Mouse (Mus musculus): ENCODE measurements around the gene Gjc1. TPM values are rescaled to one million over a fixed set of nuclear protein-coding genes. Genes with fewer than 3 reads are reported as not detected.

Gene Gjc1
- polyA plus RNA-seq, 1 experiment from 2014 or later = 103 TPM

GRCm38 (mm10) chr11:102834219-102834618, 14.7 kb upstream of the Gjc1 start:
- WGBS = 89% methylated on average over 10 of the region's 10 CpGs
- H3K36me3 ChIP-seq (replicated peaks) = peaks cover 31% of the 10 kb centered on the region
- peaks cover 3% of the 10 kb centered on the region; the same call in 1 of the 2 replicates for H3K27me3 ChIP-seq
- ATAC-seq (ENCODE audit: low FRiP score) = no peak
- H3K4me3 ChIP-seq (replicated peaks) = no peak overlapping the region
- H3K4me2 ChIP-seq = no peak overlapping the region
- H3K27ac ChIP-seq = no peak overlapping the region
- no peaks in the 10 kb centered on the region for H3K9me3 ChIP-seq
- H3K9ac ChIP-seq = no peak overlapping the region
- H3K4me1 ChIP-seq = no peaks in the 10 kb centered on the region

DNA sequence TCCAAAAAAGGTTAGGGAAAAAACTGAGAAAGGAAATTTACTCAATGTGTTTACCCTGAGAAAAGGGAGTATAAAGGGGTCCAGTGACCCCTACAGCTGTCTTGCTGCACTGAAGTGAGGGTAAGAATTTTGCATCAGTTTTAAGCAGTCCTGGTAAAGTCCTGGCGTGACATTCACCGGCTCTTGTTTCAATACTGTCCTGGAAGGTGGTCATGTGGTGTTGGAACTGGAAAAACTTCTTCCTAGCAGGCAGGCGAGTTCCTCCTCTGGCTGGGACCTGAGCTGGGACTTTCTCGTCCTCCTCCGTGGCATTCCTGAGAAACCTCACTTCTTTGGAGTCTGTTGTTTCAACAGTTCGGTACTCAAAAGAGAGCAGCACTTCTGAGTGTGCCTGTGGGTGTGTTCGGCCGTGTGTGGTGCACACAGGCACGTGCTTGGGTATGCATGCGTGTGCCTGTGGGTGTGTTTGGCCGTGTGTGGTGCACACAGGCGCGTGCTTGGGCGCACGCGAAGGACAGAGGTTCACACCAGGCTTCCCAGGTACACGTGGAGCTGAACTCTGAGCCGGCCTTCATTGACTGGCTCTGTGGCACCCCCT, 13.3 kb upstream of the Gjc1 start:
- ATAC-seq (ENCODE audit: low FRiP score) = no peak
- Histone ChIP-seq H3K9me3 (no peaks in the 10 kb centered on the region), H3K4me1 (no peaks in the 10 kb centered on the region), H3K4me3 (replicated peaks) (no peak overlapping the region), H3K4me2 (no peak overlapping the region), H3K27ac (no peak overlapping the region), H3K36me3 (replicated peaks) (peaks cover 17% of the 10 kb centered on the region), H3K27me3 (peaks cover 3% of the 10 kb centered on the region; the same call in 1 of the 2 replicates), H3K9ac (no peak overlapping the region)
- WGBS = 76% methylated on average over 18 of the region's 18 CpGs

DNA sequence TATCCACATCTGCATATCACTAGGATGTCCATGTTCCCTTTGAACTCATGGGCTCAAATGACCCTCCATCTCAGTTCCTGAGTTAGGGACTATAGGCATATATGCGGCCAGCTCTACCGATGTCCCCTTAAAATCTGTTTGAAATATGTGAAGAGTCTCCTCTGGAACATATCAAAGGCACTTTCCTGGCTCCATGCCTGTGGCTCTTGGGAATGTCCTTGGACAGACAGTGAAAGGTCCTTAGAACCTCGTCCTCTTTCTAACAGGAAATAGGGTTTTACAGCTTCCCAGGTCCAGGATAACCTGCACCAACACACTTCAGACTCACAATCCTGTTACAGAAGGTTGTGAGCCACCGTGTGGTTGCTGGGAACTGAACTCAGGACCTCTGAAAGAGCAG, 10.8 kb upstream of the Gjc1 start:
- H3K27ac ChIP-seq = no peak overlapping the region
- 87% methylated on average over 4 of the region's 4 CpGs for WGBS
- no peak for ATAC-seq (ENCODE audit: low FRiP score)
- peaks cover 3% of the 10 kb centered on the region; the same call in 1 of the 2 replicates for H3K27me3 ChIP-seq
- H3K4me1 ChIP-seq = no peaks in the 10 kb centered on the region
- no peak overlapping the region for H3K4me3 ChIP-seq (replicated peaks)
- H3K36me3 ChIP-seq (replicated peaks) = no peaks in the 10 kb centered on the region
- H3K9me3 ChIP-seq = no peaks in the 10 kb centered on the region
- no peak overlapping the region for H3K9ac ChIP-seq
- H3K4me2 ChIP-seq = no peak overlapping the region

GRCm38 (mm10) chr11:102827097-102827496, 7.6 kb upstream of the Gjc1 start:
- Histone ChIP-seq H3K9me3 (no peaks in the 10 kb centered on the region), H3K4me2 (no peak overlapping the region), H3K27me3 (peaks cover 8% of the 10 kb centered on the region; the same call in 1 of the 2 replicates), H3K9ac (no peak overlapping the region), H3K4me3 (replicated peaks) (no peak overlapping the region), H3K36me3 (replicated peaks) (no peaks in the 10 kb centered on the region), H3K27ac (no peak overlapping the region), H3K4me1 (no peaks in the 10 kb centered on the region)
- ATAC-seq (ENCODE audit: low FRiP score) = no peak
- 60% methylated on average over 4 of the region's 4 CpGs for WGBS

DNA sequence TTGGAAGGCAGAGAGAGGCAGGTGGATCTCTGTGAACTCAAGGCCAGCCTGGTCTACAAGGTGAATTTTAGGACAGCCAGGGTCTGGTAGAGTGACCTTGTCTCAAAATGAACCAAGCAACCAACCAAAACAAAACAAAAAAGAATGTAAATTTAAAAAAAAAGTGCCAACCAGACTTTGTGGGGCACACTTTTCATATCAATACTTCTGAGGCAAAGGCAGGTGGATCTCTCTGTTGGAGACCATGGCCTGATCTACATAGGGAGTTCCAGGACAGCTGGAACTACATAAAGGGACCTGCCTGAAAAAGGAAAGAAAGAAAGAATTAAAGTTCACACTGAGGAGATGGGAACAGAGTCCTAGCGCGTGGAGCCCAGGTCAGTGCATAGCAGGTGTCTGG, 7.0 kb upstream of the Gjc1 start:
- H3K27ac ChIP-seq = no peak overlapping the region

GRCm38 (mm10) chr11:102821231-102821630, 1.7 kb upstream of the Gjc1 start:
- H3K4me3 ChIP-seq (replicated peaks) = no peak overlapping the region
- WGBS = 55% methylated on average over 6 of the region's 6 CpGs

More for the DNA sequence above, 7.0 kb upstream of the Gjc1 start:
- no peak overlapping the region for H3K4me2 ChIP-seq
- H3K4me3 ChIP-seq (replicated peaks) = no peak overlapping the region
- WGBS = 65% methylated on average over 2 of the region's 2 CpGs
- no peaks in the 10 kb centered on the region for H3K36me3 ChIP-seq (replicated peaks)
- H3K27me3 ChIP-seq = peaks cover 10% of the 10 kb centered on the region; the same call in 1 of the 2 replicates
- H3K4me1 ChIP-seq = no peaks in the 10 kb centered on the region
- no peaks in the 10 kb centered on the region for H3K9me3 ChIP-seq
- no peak for ATAC-seq (ENCODE audit: low FRiP score)
- H3K9ac ChIP-seq = no peak overlapping the region

GRCm38 (mm10) chr11:102820432-102820831, 932 bp upstream of the Gjc1 start:
- no peak for ATAC-seq (ENCODE audit: low FRiP score)
- Histone ChIP-seq H3K27me3 (peaks cover 16% of the 10 kb centered on the region), H3K4me3 (replicated peaks) (no peak overlapping the region), H3K4me2 (no peak overlapping the region), H3K9ac (no peak overlapping the region), H3K36me3 (replicated peaks) (no peaks in the 10 kb centered on the region), H3K4me1 (peaks cover 20% of the 10 kb centered on the region), H3K9me3 (no peaks in the 10 kb centered on the region), H3K27ac (no peak overlapping the region)
- WGBS = 4% methylated on average over 3 of the region's 3 CpGs

More at GRCm38 (mm10) chr11:102821231-102821630, 1.7 kb upstream of the Gjc1 start:
- Histone ChIP-seq H3K27ac (no peak overlapping the region), H3K9ac (no peak overlapping the region), H3K4me2 (no peak overlapping the region), H3K27me3 (peaks cover 16% of the 10 kb centered on the region), H3K4me1 (peaks cover 14% of the 10 kb centered on the region), H3K36me3 (replicated peaks) (no peaks in the 10 kb centered on the region), H3K9me3 (no peaks in the 10 kb centered on the region)
- ATAC-seq (ENCODE audit: low FRiP score) = no peak

DNA sequence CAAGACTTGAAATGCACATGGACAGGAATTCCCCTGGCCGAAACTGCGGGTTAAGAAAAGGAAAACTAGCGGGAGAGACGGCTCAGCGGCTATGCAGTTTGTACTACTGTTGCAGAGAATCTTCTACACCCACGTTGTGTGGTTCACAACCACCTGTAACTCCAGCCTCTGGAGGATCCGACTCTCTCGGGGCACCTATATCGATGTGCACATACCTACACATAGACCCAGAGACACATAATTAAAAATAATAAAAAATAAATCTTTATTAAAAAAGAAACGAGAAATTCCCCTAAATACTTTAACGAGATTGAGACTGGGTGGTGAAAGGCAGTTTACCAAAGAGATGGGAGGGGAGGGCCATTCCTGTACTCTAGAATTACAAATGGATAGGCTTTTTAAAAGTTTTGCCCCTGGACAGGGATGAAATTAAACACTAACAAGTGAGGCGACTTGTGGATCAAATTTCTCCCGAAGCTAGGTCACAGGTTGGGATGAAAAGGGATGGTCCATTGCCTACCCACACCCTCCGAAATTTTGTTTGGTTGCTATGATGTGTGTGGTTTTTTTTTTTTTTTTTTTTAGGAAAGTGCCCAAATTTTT, 384 bp upstream of the Gjc1 start:
- Histone ChIP-seq H3K36me3 (replicated peaks) (no peaks in the 10 kb centered on the region), H3K27ac (peak overlapping the region; percentile 98; the same call in 1 of the 2 replicates), H3K4me3 (replicated peaks) (peak overlapping the region; percentile 93), H3K9ac (peak overlapping the region; percentile 98; the same call in 1 of the 2 replicates), H3K9me3 (no peaks in the 10 kb centered on the region), H3K4me1 (peaks cover 20% of the 10 kb centered on the region), H3K4me2 (peak overlapping the region; percentile 89), H3K27me3 (peaks cover 16% of the 10 kb centered on the region)
- 7% methylated on average over 14 of the region's 14 CpGs for WGBS
- 0 out of 2 replicates have a peak, but pooled peaks have one; percentile 32 for ATAC-seq (ENCODE audit: low FRiP score)

GRCm38 (mm10) chr11:102818121-102819020, 1.1 kb downstream of the Gjc1 start:
- ATAC-seq (ENCODE audit: low FRiP score) = peak; percentile 70
- under 1% methylated on average over 65 of the region's 92 CpGs for WGBS
- peak overlapping the region; percentile 93 for H3K4me3 ChIP-seq (replicated peaks)

GRCm38 (mm10) chr11:102814881-102815280, 4.6 kb downstream of the Gjc1 start:
- Histone ChIP-seq H3K36me3 (replicated peaks) (peaks cover 4% of the 10 kb centered on the region; the same call in 1 of the 2 replicates), H3K27me3 (no peaks in the 10 kb centered on the region), H3K4me1 (peaks cover 32% of the 10 kb centered on the region), H3K4me2 (no peak overlapping the region), H3K4me3 (replicated peaks) (no peak overlapping the region), H3K27ac (no peak overlapping the region), H3K9me3 (no peaks in the 10 kb centered on the region), H3K9ac (no peak overlapping the region)
- no peak for ATAC-seq (ENCODE audit: low FRiP score)

More at GRCm38 (mm10) chr11:102818121-102819020, 1.1 kb downstream of the Gjc1 start:
- peak overlapping the region; percentile 89 for H3K4me2 ChIP-seq
- peak overlapping the region; percentile 98 for H3K27ac ChIP-seq
- peaks cover 27% of the 10 kb centered on the region for H3K4me1 ChIP-seq
- H3K27me3 ChIP-seq = peaks cover 16% of the 10 kb centered on the region
- H3K36me3 ChIP-seq (replicated peaks) = no peaks in the 10 kb centered on the region
- no peaks in the 10 kb centered on the region for H3K9me3 ChIP-seq
- peak overlapping the region; percentile 98 for H3K9ac ChIP-seq

GRCm38 (mm10) chr11:102810721-102811485, 8.6 kb downstream of the Gjc1 start:
- H3K9me3 ChIP-seq = no peaks in the 10 kb centered on the region
- H3K4me3 ChIP-seq (replicated peaks) = no peak overlapping the region
- no peak for ATAC-seq (ENCODE audit: low FRiP score)
- H3K4me1 ChIP-seq = peaks cover 14% of the 10 kb centered on the region
- H3K36me3 ChIP-seq (replicated peaks) = peaks cover 4% of the 10 kb centered on the region; the same call in 1 of the 2 replicates
- no peaks in the 10 kb centered on the region for H3K27me3 ChIP-seq
- H3K4me2 ChIP-seq = no peak overlapping the region
- no peak overlapping the region for H3K27ac ChIP-seq
- 33% methylated on average over 4 of the region's 4 CpGs for WGBS
- H3K9ac ChIP-seq = no peak overlapping the region
